Mouse (Mus musculus) myocyte (in vitro differentiated cells): ENCODE measurements around the gene Gtf2ird2. TPM values are rescaled to one million over a fixed set of nuclear protein-coding genes. Genes with fewer than 3 reads are reported as not detected.

Experiments
- H3K27me3 ChIP-seq: one replicate; pipeline ENCODE4 v1.6.1; 2011; ENCODE audit not compliant: control insufficient read depth, insufficient read depth, insufficient read length
- H3K36me3 ChIP-seq: one replicate; pipeline ENCODE4 v1.6.1; 2011; ENCODE audit not compliant: control insufficient read depth, insufficient read depth
- H3K4me2 ChIP-seq: one replicate; pipeline ENCODE4 v1.6.1; 2011; ENCODE audit warnings: low read depth, control low read depth
- H3K4me3 ChIP-seq: one replicate; pipeline ENCODE4 v1.5.1; 2011; ENCODE audit warnings: mild to moderate bottlenecking, control low read depth, moderate library complexity
- H3K79me2 ChIP-seq: one replicate; pipeline ENCODE4 v1.6.1; 2011; ENCODE audit not compliant: control insufficient read depth, insufficient read depth
- H3ac ChIP-seq: one replicate; pipeline ENCODE4 v1.6.1; 2011; ENCODE audit not compliant: control insufficient read depth, insufficient read length
- CEBPB ChIP-seq: IDR thresholded peaks from 2 replicates; pipeline ENCODE4 v1.6.1; 2011; ENCODE audit warnings: mild to moderate bottlenecking, moderate library complexity; ENCODE audit not compliant: poor library complexity, insufficient read depth, severe bottlenecking
- E2F4 ChIP-seq: IDR thresholded peaks from one replicate; pipeline ENCODE4 v1.6.1; 2011; ENCODE audit warnings: mild to moderate bottlenecking, control low read depth, moderate library complexity; ENCODE audit not compliant: insufficient read depth
- MAX ChIP-seq: IDR thresholded peaks from one replicate; pipeline ENCODE4 v1.6.1; 2011; ENCODE audit warnings: low read depth, mild to moderate bottlenecking, control low read depth
- MYOD1 ChIP-seq, 3 experiments: IDR thresholded peaks; one replicate each; pipeline ENCODE4 v1.6.1; 2011; ENCODE audit warnings: control low read depth in 2 of 3, low read depth in 2 of 3, mild to moderate bottlenecking in 2 of 3, moderate library complexity in 1 of 3; ENCODE audit not compliant: insufficient read length in 2 of 3, control insufficient read depth in 1 of 3
- MYOG ChIP-seq, 3 experiments: IDR thresholded peaks; one replicate each; pipeline ENCODE4 v1.6.1; 2011; ENCODE audit warnings: control low read depth in 2 of 3, low read depth in 2 of 3, mild to moderate bottlenecking in 2 of 3; ENCODE audit not compliant: insufficient read length in 2 of 3, control insufficient read depth in 1 of 3, insufficient read depth in 1 of 3
- POLR2A ChIP-seq: IDR thresholded peaks from one replicate; pipeline ENCODE4 v1.6.1; 2011; ENCODE audit warnings: low read depth, mild to moderate bottlenecking, control low read depth, moderate library complexity; ENCODE audit not compliant: insufficient read length
- POLR2AphosphoS2 ChIP-seq: IDR thresholded peaks from one replicate; pipeline ENCODE4 v1.6.1; 2011; ENCODE audit warnings: low read depth, control low read depth; ENCODE audit not compliant: insufficient read length
- REST ChIP-seq: IDR thresholded peaks from one replicate; pipeline ENCODE4 v1.6.1; 2011; ENCODE audit warnings: mild to moderate bottlenecking, control low read depth, moderate library complexity; ENCODE audit not compliant: insufficient read depth, insufficient read length
- SRF ChIP-seq: IDR thresholded peaks from one replicate; pipeline ENCODE4 v1.6.1; 2011; ENCODE audit warnings: low read depth; ENCODE audit not compliant: control insufficient read depth, insufficient read length
- TCF12 ChIP-seq: IDR thresholded peaks from one replicate; pipeline ENCODE4 v1.6.1; 2011; ENCODE audit warnings: mild to moderate bottlenecking, control low read depth; ENCODE audit not compliant: poor library complexity, insufficient read depth, severe bottlenecking
- TCF3 ChIP-seq: IDR thresholded peaks from one replicate; pipeline ENCODE4 v1.6.1; 2011; ENCODE audit warnings: low read depth, control low read depth; ENCODE audit not compliant: insufficient read length
- USF1 ChIP-seq: IDR thresholded peaks from one replicate; pipeline ENCODE4 v1.6.1; 2011; ENCODE audit warnings: low read depth, mild to moderate bottlenecking, control low read depth, moderate library complexity
- polyA plus RNA-seq: library from polyadenylated mRNA; unstranded; fragments of >200 nt; fragmentation: generic; extraction: Trizol; gene quantifications from one replicate; pipeline ENCODE4 v1.2.1, GENCODE M21; 2012; ENCODE audit warnings: missing spikeins

Gtf2ird2 gene
- polyA plus RNA-seq: 4.8 TPM

DNA sequence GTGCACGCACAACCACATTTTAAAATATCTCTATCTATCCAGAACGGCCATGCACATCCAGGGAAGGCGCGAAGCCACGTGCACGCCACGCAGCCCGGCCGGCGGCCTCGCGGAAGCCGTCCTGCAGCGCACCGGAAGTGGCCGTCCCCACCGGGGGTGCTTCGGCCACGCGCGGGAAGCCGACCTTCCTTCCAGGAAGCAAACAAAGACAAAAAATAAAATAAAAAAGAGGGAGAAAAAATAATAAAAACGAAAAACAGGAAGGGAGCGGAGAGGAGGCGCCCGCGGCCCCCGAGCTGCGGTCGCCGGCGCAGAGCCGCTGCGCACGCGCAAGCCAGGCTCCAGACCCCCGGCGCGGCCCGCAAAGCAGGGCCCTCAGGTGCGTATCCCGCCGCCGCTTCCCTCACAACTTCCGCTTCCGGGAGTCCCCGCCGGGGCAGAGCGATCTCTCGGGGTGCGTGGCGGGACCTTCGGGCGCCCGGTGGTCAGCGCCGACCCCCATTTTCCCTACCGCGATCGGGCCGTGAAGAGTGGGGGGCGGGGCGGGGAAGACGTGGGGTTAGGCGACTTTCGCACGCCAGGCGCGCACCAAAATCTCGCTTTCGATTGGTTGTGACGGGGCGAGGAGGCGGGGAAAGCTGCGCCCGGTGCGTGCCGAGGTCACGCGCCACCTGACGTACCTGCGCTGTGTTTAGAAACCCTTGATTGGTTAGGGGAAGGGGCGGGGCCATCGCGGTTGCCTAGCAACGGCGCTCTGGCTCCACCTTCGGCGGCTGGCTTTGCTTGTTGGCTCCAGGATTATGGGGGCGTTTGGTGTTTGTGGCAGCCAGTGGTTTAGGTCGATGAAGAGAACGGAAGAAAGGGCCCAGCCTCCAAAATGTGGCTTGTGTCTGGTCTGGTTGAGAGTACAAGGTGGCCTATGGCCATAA, at the start of gene Gtf2ird2:
Gtf2ird2 (plus strand) TSS at position 140 of the 929 bp plus-strand sequence.
- Histone ChIP-seq H3K4me2 (peak within 1 kb of the TSS; percentile 91), H3K4me3 (peak within 1 kb of the TSS; percentile 43), H3K27me3 (no peaks in the 10 kb centered on the region), H3ac (peak within 1 kb of the TSS; percentile 97), H3K79me2 (peaks cover 4% of the 10 kb centered on the region), H3K36me3 (no peaks in the 10 kb centered on the region)
- TF ChIP-seq USF1 (peak; percentile 73), POLR2A (peak; percentile 84), E2F4 (peak; percentile 28), MYOD1 (IDR thresholded peaks at IDR 0.05; ENCODE audit: control insufficient read depth in 1 of 3, insufficient read length in 2 of 3, low read depth in 2 of 3) (peak in 1 of 3 experiments; percentile 29), MYOG (IDR thresholded peaks at IDR 0.05; ENCODE audit: control insufficient read depth in 1 of 3, insufficient read depth in 1 of 3, insufficient read length in 2 of 3, low read depth in 2 of 3) (no peak), MAX (peak; percentile 80), SRF (peak; percentile 28), TCF3 (no peak), POLR2AphosphoS2 (peak; percentile 82), REST (no peak), CEBPB (no peak), TCF12 (no peak)

- no peak overlapping the region for H3ac ChIP-seq
- no peaks in the 10 kb centered on the region for H3K27me3 ChIP-seq
- no peak overlapping the region for H3K4me2 ChIP-seq
- H3K79me2 ChIP-seq: no peaks in the 10 kb centered on the region
- TF ChIP-seq USF1 (no peak), CEBPB (no peak), TCF12 (no peak), E2F4 (no peak), TCF3 (no peak), MYOG (IDR thresholded peaks at IDR 0.05; ENCODE audit: control insufficient read depth in 1 of 3, insufficient read depth in 1 of 3, insufficient read length in 2 of 3, low read depth in 2 of 3) (no peak), POLR2AphosphoS2 (no peak), REST (no peak), SRF (no peak), MYOD1 (IDR thresholded peaks at IDR 0.05; ENCODE audit: control insufficient read depth in 1 of 3, insufficient read length in 2 of 3, low read depth in 2 of 3) (no peak), POLR2A (no peak), MAX (no peak)
- H3K4me3 ChIP-seq: no peak overlapping the region
- no peaks in the 10 kb centered on the region for H3K36me3 ChIP-seq
Observed at GRCm38 (mm10) chr5:134136022-134136421, 47.8 kb upstream of the Gtf2ird2 start.

GRCm38 (mm10) chr5:134137933-134138332, 45.9 kb upstream of the Gtf2ird2 start:
- Histone ChIP-seq H3ac (no peak overlapping the region), H3K79me2 (no peaks in the 10 kb centered on the region), H3K4me3 (no peak overlapping the region), H3K4me2 (no peak overlapping the region), H3K27me3 (no peaks in the 10 kb centered on the region), H3K36me3 (no peaks in the 10 kb centered on the region)
- TF ChIP-seq TCF3 (no peak), USF1 (no peak), POLR2A (no peak), SRF (no peak), MYOG (IDR thresholded peaks at IDR 0.05; ENCODE audit: control insufficient read depth in 1 of 3, insufficient read depth in 1 of 3, insufficient read length in 2 of 3, low read depth in 2 of 3) (no peak), POLR2AphosphoS2 (no peak), E2F4 (no peak), MAX (no peak), REST (no peak), MYOD1 (IDR thresholded peaks at IDR 0.05; ENCODE audit: control insufficient read depth in 1 of 3, insufficient read length in 2 of 3, low read depth in 2 of 3) (no peak)

DNA sequence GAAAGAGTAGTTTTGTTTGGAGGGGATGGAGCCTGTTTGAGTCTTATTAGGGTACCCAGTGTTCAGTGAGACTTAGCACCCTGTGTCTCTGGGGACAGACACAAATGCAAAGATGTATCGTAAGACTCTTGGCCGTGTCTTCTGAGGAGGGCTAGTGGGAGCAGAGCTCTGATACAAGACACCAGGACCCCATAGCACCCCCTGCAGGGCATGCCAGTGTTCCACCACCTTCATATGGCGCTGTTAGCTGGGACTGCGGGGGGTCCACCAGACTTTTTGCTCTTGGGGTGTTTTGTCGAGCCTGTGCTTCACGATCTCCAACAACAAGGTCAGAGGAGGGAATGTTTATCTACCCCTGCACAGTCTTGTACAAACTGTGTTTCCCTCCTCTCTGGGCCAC, 44.4 kb upstream of the Gtf2ird2 start:
- TF ChIP-seq MAX (no peak), CEBPB (no peak), TCF12 (no peak), USF1 (no peak)
- no peak overlapping the region for H3K4me2 ChIP-seq
- H3ac ChIP-seq: no peak overlapping the region
- no peak overlapping the region for H3K4me3 ChIP-seq
- H3K79me2 ChIP-seq: no peaks in the 10 kb centered on the region
- H3K36me3 ChIP-seq: no peaks in the 10 kb centered on the region
- H3K27me3 ChIP-seq: no peaks in the 10 kb centered on the region

GRCm38 (mm10) chr5:134141236-134141635, 42.6 kb upstream of the Gtf2ird2 start:
- Histone ChIP-seq H3K27me3 (no peaks in the 10 kb centered on the region), H3ac (no peak overlapping the region), H3K4me2 (no peak overlapping the region), H3K79me2 (no peaks in the 10 kb centered on the region), H3K4me3 (no peak overlapping the region), H3K36me3 (no peaks in the 10 kb centered on the region)
- TF ChIP-seq MYOG (IDR thresholded peaks at IDR 0.05; ENCODE audit: control insufficient read depth in 1 of 3, insufficient read depth in 1 of 3, insufficient read length in 2 of 3, low read depth in 2 of 3) (no peak), POLR2A (no peak), SRF (no peak), POLR2AphosphoS2 (no peak)
